Mouse (Mus musculus): ENCODE results near the gene Ano6. TPM values are rescaled to one million over a fixed set of nuclear protein-coding genes. Genes with fewer than 3 reads are reported as not detected.

Ano6 gene
- polyA plus RNA-seq, 1 experiment = 54.5 TPM

DNA sequence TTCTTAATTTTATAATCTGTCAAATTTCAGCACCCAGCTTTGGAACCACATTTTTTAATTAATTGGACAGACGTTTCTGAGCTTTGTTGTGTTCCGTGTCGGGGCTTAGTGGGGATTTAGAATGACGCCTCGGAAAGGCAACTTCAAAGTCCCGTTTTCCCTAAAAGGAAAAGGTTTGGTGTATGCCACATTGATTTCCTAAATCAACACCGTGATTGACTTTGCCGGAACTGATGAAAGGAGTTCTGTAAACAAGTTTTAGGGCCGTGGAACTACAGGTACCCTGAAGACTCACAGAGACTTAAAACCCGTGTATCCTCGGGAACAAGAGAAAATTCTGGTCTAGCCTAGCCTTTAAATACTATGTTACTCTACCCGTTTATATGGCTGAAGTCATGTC is 107.0 kb downstream of the Ano6 start:
- Histone ChIP-seq H3K4me2 (ENCODE audit: low read depth) (no peak overlapping the region), H3K79me2 (ENCODE audit: control insufficient read depth, insufficient read depth) (peaks cover 41% of the 10 kb centered on the region), H3K27me3 (ENCODE audit: control insufficient read depth, insufficient read depth, insufficient read length) (no peaks in the 10 kb centered on the region), H3K36me3 (ENCODE audit: control insufficient read depth, insufficient read depth) (peaks cover 34% of the 10 kb centered on the region), H3K4me3 (no peak overlapping the region), H3ac (ENCODE audit: control insufficient read depth, insufficient read length) (no peak overlapping the region)
- no peak for TF ChIP-seq REST (IDR thresholded peaks at IDR 0.05; ENCODE audit: insufficient read depth, insufficient read length)
- TF ChIP-seq MYOG (IDR thresholded peaks at IDR 0.05; ENCODE audit: control insufficient read depth in 1 of 3, insufficient read depth in 1 of 3, insufficient read length in 2 of 3, low read depth in 2 of 3) = no peak
- TF ChIP-seq TCF12 (IDR thresholded peaks at IDR 0.05; ENCODE audit: insufficient read depth, poor library complexity, severe bottlenecking) = no peak
- TF ChIP-seq MYOD1 (IDR thresholded peaks at IDR 0.05; ENCODE audit: control insufficient read depth in 1 of 3, insufficient read length in 2 of 3, low read depth in 2 of 3) = no peak
- TF ChIP-seq SRF (IDR thresholded peaks at IDR 0.05; ENCODE audit: control insufficient read depth, insufficient read length, low read depth) = no peak
- TF ChIP-seq POLR2A (IDR thresholded peaks at IDR 0.05; ENCODE audit: insufficient read length, low read depth) = no peak
- TF ChIP-seq USF1 (IDR thresholded peaks at IDR 0.05; ENCODE audit: low read depth) = no peak
- no peak for TF ChIP-seq TCF3 (IDR thresholded peaks at IDR 0.05; ENCODE audit: insufficient read length, low read depth)
- no peak for TF ChIP-seq CEBPB (IDR thresholded peaks at IDR 0.05; ENCODE audit: insufficient read depth, poor library complexity, severe bottlenecking)
- TF ChIP-seq POLR2AphosphoS2 (IDR thresholded peaks at IDR 0.05; ENCODE audit: insufficient read length, low read depth) = no peak
- no peak for TF ChIP-seq E2F4 (IDR thresholded peaks at IDR 0.05; ENCODE audit: insufficient read depth)
- TF ChIP-seq MAX (IDR thresholded peaks at IDR 0.05; ENCODE audit: low read depth) = no peak

DNA sequence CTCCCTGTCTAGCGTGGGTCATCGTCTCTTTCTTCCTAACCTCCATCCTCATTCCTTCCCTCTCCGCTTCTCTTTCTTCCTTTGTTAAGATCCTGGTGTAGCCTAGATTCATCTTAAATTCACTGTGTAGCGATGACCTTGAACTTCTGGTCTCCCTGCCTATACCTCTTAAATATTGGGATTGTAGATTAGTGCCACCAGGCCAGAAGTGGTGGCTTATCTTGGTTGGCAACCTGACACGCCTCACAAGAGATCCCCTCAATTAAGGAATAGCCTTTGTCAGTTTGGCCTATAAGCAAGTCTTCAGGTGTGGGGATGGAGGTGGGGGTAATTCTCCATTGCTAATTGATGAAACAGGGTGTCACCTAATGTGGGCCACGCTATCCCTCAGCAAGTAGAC is 107.8 kb downstream of the Ano6 start:
- TF ChIP-seq USF1 (IDR thresholded peaks at IDR 0.05; ENCODE audit: low read depth) = no peak
- no peak for TF ChIP-seq TCF3 (IDR thresholded peaks at IDR 0.05; ENCODE audit: insufficient read length, low read depth)
- TF ChIP-seq MAX (IDR thresholded peaks at IDR 0.05; ENCODE audit: low read depth) = no peak
- TF ChIP-seq REST (IDR thresholded peaks at IDR 0.05; ENCODE audit: insufficient read depth, insufficient read length) = no peak
- TF ChIP-seq TCF12 (IDR thresholded peaks at IDR 0.05; ENCODE audit: insufficient read depth, poor library complexity, severe bottlenecking) = no peak
- TF ChIP-seq CEBPB (IDR thresholded peaks at IDR 0.05; ENCODE audit: insufficient read depth, poor library complexity, severe bottlenecking) = no peak
- no peak for TF ChIP-seq MYOG (IDR thresholded peaks at IDR 0.05; ENCODE audit: control insufficient read depth in 1 of 3, insufficient read depth in 1 of 3, insufficient read length in 2 of 3, low read depth in 2 of 3)
- no peak for TF ChIP-seq POLR2AphosphoS2 (IDR thresholded peaks at IDR 0.05; ENCODE audit: insufficient read length, low read depth)
- TF ChIP-seq E2F4 (IDR thresholded peaks at IDR 0.05; ENCODE audit: insufficient read depth) = no peak
- no peak for TF ChIP-seq POLR2A (IDR thresholded peaks at IDR 0.05; ENCODE audit: insufficient read length, low read depth)
- TF ChIP-seq MYOD1 (IDR thresholded peaks at IDR 0.05; ENCODE audit: control insufficient read depth in 1 of 3, insufficient read length in 2 of 3, low read depth in 2 of 3) = no peak
- TF ChIP-seq SRF (IDR thresholded peaks at IDR 0.05; ENCODE audit: control insufficient read depth, insufficient read length, low read depth) = no peak
- Histone ChIP-seq H3K36me3 (ENCODE audit: control insufficient read depth, insufficient read depth) (peaks cover 34% of the 10 kb centered on the region), H3ac (ENCODE audit: control insufficient read depth, insufficient read length) (no peak overlapping the region), H3K79me2 (ENCODE audit: control insufficient read depth, insufficient read depth) (peaks cover 42% of the 10 kb centered on the region), H3K4me3 (no peak overlapping the region), H3K4me2 (ENCODE audit: low read depth) (no peak overlapping the region), H3K27me3 (ENCODE audit: control insufficient read depth, insufficient read depth, insufficient read length) (no peaks in the 10 kb centered on the region)

GRCm38 (mm10) chr15:95902396-95902795 is 111.8 kb downstream of the Ano6 start:
- Histone ChIP-seq H3ac (ENCODE audit: control insufficient read depth, insufficient read length) (no peak overlapping the region), H3K4me3 (no peak overlapping the region), H3K36me3 (ENCODE audit: control insufficient read depth, insufficient read depth) (peaks cover under 1% of the 10 kb centered on the region), H3K4me2 (ENCODE audit: low read depth) (no peak overlapping the region), H3K79me2 (ENCODE audit: control insufficient read depth, insufficient read depth) (peaks cover 55% of the 10 kb centered on the region), H3K27me3 (ENCODE audit: control insufficient read depth, insufficient read depth, insufficient read length) (no peaks in the 10 kb centered on the region)
- no peak for TF ChIP-seq REST (IDR thresholded peaks at IDR 0.05; ENCODE audit: insufficient read depth, insufficient read length)
- no peak for TF ChIP-seq POLR2A (IDR thresholded peaks at IDR 0.05; ENCODE audit: insufficient read length, low read depth)
- TF ChIP-seq TCF3 (IDR thresholded peaks at IDR 0.05; ENCODE audit: insufficient read length, low read depth) = no peak
- TF ChIP-seq MAX (IDR thresholded peaks at IDR 0.05; ENCODE audit: low read depth) = no peak
- no peak for TF ChIP-seq CEBPB (IDR thresholded peaks at IDR 0.05; ENCODE audit: insufficient read depth, poor library complexity, severe bottlenecking)
- TF ChIP-seq MYOG (IDR thresholded peaks at IDR 0.05; ENCODE audit: control insufficient read depth in 1 of 3, insufficient read depth in 1 of 3, insufficient read length in 2 of 3, low read depth in 2 of 3) = no peak
- no peak for TF ChIP-seq POLR2AphosphoS2 (IDR thresholded peaks at IDR 0.05; ENCODE audit: insufficient read length, low read depth)
- TF ChIP-seq TCF12 (IDR thresholded peaks at IDR 0.05; ENCODE audit: insufficient read depth, poor library complexity, severe bottlenecking) = no peak
- TF ChIP-seq SRF (IDR thresholded peaks at IDR 0.05; ENCODE audit: control insufficient read depth, insufficient read length, low read depth) = no peak
- TF ChIP-seq USF1 (IDR thresholded peaks at IDR 0.05; ENCODE audit: low read depth) = no peak
- no peak for TF ChIP-seq E2F4 (IDR thresholded peaks at IDR 0.05; ENCODE audit: insufficient read depth)
- TF ChIP-seq MYOD1 (IDR thresholded peaks at IDR 0.05; ENCODE audit: control insufficient read depth in 1 of 3, insufficient read length in 2 of 3, low read depth in 2 of 3) = no peak

GRCm38 (mm10) chr15:95904247-95904646 is 113.6 kb downstream of the Ano6 start:
- TF ChIP-seq REST (IDR thresholded peaks at IDR 0.05; ENCODE audit: insufficient read depth, insufficient read length) (no peak), POLR2AphosphoS2 (IDR thresholded peaks at IDR 0.05; ENCODE audit: insufficient read length, low read depth) (no peak), USF1 (IDR thresholded peaks at IDR 0.05; ENCODE audit: low read depth) (no peak), MYOD1 (IDR thresholded peaks at IDR 0.05; ENCODE audit: control insufficient read depth in 1 of 3, insufficient read length in 2 of 3, low read depth in 2 of 3) (no peak), SRF (IDR thresholded peaks at IDR 0.05; ENCODE audit: control insufficient read depth, insufficient read length, low read depth) (no peak), POLR2A (IDR thresholded peaks at IDR 0.05; ENCODE audit: insufficient read length, low read depth) (no peak), TCF3 (IDR thresholded peaks at IDR 0.05; ENCODE audit: insufficient read length, low read depth) (no peak), MYOG (IDR thresholded peaks at IDR 0.05; ENCODE audit: control insufficient read depth in 1 of 3, insufficient read depth in 1 of 3, insufficient read length in 2 of 3, low read depth in 2 of 3) (no peak), E2F4 (IDR thresholded peaks at IDR 0.05; ENCODE audit: insufficient read depth) (no peak), CEBPB (IDR thresholded peaks at IDR 0.05; ENCODE audit: insufficient read depth, poor library complexity, severe bottlenecking) (no peak)

More at GRCm38 (mm10) chr15:95904247-95904646, 113.6 kb downstream of the Ano6 start:
- H3K36me3 ChIP-seq (ENCODE audit: control insufficient read depth, insufficient read depth) = no peaks in the 10 kb centered on the region
- H3K4me3 ChIP-seq = no peak overlapping the region
- H3K79me2 ChIP-seq (ENCODE audit: control insufficient read depth, insufficient read depth) = peaks cover 46% of the 10 kb centered on the region
- H3K27me3 ChIP-seq (ENCODE audit: control insufficient read depth, insufficient read depth, insufficient read length) = no peaks in the 10 kb centered on the region
- H3ac ChIP-seq (ENCODE audit: control insufficient read depth, insufficient read length) = no peak overlapping the region
- H3K4me2 ChIP-seq (ENCODE audit: low read depth) = no peak overlapping the region

Measured in myocyte (in vitro differentiated cells).